Mouse (Mus musculus): ENCODE measurements at regions not wholly inside any gene's neighbourhood (a gene's known extent, or its start where the extent isn't known, plus 50 kb on each side); places are given as distances from the start of the nearest gene placed in this dataset.

DNA sequence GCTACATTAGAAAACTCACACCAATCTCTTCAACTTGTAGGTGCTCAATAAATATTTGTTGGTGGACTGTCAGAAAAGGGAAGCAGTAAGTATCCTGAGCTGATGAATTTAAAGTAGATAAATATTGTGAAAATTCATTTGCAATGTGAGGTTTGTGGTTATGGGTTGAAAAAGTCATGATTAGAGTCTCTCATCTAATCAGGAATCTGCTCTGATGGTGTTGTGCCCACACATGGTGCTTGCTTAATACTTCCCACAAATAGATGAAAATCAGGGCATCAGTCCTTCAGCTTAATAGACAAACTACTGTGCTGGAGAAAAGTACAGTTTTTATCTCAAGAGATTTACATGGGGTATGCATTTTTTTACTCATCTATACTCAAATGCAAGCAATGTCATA is 59.9 kb downstream of the S1pr1 start:
- DNase-seq (ENCODE audit: extremely low spot score in 1 of 2, low spot score in 1 of 2) = no peak

DNA sequence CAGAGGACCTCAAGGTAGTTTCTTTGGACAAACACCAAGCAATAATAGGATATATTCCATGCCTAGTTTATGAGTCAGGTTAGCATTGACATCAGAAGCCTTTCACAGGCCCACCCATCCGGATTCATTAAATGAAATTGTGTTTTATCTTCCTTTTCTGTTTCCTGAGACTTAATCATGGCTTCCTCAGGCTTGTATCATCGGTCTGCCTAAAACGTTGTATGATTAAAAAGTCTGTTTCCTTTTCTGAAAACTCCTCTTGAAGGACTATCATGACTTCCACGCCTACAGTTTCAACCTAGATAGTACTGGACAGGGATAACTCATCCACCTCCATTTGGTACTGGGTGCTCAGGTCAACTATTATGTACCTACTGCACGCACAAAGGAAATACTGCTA is 62.6 kb downstream of the S1pr1 start:
- DNase-seq (ENCODE audit: extremely low spot score in 1 of 2, low spot score in 1 of 2) = no peak

DNA sequence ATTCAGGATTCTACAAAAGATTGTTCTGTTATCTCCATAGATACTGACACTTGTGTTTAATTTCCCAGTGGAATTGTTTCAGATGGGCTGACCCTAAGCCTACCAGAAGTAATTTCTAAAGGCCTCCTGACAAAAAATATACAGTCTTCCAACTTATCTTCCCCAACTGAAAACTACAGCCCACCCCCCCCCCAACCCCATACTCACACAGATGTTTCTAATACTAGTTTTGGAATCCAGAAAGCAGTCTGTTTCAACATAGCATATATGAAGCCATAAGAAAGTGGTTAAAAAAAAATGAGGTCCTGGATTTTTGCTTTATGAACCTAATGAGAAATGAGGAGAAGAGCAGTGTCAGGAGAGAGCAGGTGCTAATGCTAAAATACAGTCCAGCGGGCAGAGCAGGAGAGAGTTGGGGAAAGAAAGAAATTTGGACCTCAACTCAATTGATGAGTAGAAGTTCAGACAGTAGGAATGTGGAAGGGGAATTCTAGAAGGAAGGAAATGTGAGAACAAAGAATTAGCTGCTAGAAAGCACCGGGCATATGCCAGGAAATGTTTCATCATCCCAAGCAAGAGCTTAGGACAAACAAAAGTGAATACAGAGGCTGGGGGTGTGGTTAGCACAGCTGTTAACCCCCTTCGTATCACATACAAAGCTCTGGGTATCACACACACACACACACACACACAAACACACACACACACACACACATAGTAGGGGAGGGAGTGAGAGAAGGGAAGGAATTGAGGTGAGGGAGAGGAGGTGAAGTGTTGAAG is 65.3 kb downstream of the S1pr1 start:
- no peak for DNase-seq (ENCODE audit: extremely low spot score in 1 of 2, low spot score in 1 of 2)

- no peak for DNase-seq (ENCODE audit: extremely low spot score in 1 of 2, low spot score in 1 of 2)
These were observed 67.9 kb downstream of the S1pr1 start for GRCm38 (mm10) chr3:115646993-115647392.

DNA sequence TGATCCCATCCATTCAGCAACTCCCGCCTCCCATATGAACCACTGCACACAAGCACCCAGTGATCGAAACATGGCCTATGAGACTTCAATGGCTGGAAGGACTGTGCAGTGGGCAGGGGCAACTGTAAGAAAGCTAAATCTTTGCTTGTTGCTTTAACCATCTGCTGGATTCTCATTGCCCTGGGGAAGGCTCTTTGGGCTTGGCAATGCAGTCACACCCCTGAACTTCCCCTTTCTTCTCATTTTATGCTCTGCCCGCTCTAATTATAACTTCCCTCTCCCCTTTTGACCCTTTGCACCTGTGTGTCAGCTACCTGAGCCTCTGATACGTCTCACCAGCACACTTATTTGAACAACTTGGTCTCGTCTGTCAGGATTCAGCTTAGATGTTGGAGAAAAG is 70.6 kb downstream of the S1pr1 start:
- no peak for DNase-seq (ENCODE audit: extremely low spot score in 1 of 2, low spot score in 1 of 2)

DNA sequence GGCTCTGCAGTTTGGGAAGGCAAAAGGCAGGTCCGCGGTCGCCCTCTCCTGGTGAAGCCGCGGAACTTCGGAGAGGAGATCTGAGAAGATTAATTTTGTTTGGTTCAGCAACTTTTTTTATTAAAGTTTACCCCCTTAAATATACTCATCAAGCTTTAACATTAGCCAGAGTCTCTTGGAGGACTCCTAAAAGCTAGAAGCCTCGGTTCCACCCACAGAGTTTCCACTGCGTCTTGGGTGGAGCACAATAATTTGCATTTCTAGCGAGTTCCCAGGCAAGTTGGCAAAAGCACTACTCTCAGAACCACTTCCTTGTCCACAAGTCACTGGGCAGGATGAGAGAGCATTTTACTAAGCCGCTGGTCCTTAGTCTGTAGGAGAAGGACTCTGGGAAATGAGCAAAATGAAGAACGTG is 72.0 kb downstream of the S1pr1 start:
- peak; percentile 75 to 94 for DNase-seq (ENCODE audit: extremely low spot score in 1 of 2, low spot score in 1 of 2)

GRCm38 (mm10) chr3:115642001-115642845 is 72.6 kb downstream of the S1pr1 start:
- DNase-seq (ENCODE audit: extremely low spot score in 1 of 2, low spot score in 1 of 2) = peak in 1 of 2 experiments; percentile 18

- DNase-seq (ENCODE audit: extremely low spot score in 1 of 2, low spot score in 1 of 2) = no peak
These were observed 73.5 kb downstream of the S1pr1 start for GRCm38 (mm10) chr3:115641411-115641810.

GRCm38 (mm10) chr3:115635487-115635886 is 79.4 kb downstream of the S1pr1 start:
- DNase-seq (ENCODE audit: extremely low spot score in 1 of 2, low spot score in 1 of 2) = no peak

DNA sequence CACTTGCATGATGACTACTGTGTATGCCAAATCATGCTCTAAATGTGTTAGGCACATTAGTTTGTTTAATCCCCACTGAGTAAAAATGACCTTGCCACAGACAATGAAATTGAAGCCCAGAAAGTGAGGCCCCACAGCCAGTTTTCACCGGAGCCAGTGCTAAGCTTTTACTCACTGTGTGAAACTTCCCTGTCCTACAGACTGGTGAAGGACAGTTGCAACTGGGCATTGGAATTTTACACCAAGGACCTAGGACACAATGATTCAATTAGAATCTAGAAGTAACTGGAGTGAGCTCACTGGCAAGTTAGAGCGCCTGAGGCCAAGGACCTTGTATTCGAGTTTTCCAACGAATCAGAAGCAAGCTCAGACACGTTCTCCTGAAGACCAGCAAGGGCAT is 79.8 kb downstream of the S1pr1 start:
- no peak for DNase-seq (ENCODE audit: extremely low spot score in 1 of 2, low spot score in 1 of 2)

GRCm38 (mm10) chr3:115632417-115632743 is 82.5 kb downstream of the S1pr1 start:
- no peak for DNase-seq (ENCODE audit: extremely low spot score in 1 of 2, low spot score in 1 of 2)

GRCm38 (mm10) chr3:115631573-115632416 is 83.1 kb downstream of the S1pr1 start:
- DNase-seq (ENCODE audit: extremely low spot score in 1 of 2, low spot score in 1 of 2) = no peak

DNA sequence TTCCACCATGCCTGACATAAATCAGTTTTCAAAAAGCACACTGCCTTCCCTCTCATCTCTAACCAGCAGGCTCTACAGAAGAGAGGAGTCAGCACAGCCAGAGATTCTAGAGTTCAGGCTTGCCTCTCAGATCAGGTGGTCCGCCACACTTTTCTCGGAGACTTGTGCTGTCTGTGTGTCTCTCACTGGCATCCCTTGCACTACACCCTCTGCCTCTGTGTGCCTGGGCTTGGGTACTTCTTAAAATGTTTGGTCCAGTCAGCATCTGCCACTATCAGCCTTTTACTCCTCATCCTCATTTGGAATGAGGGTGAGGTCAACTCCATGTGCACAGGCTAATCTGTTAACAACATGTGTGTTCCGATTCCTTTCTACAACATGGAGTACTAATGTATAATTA is 92.0 kb downstream of the S1pr1 start:
- DNase-seq (ENCODE audit: extremely low spot score in 1 of 2, low spot score in 1 of 2) = no peak

DNA sequence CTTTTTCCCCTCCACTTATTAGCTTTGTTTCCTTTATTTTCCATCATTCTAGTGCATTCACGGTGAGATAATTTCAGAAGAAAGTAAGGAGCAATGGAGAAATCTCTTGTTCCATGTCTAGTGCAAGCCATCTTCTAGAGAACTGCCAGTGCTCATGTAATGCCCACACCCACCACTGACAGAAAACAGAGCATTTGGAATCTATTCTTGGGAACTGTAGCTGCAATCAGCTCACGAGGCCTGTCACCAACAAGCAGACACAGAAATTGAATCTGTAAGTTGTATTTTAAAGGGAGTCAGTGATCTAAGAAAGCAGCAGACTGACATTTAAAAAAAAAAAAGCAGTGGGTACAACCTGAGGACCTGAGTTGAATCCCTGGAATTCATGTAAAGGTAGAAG is 92.6 kb downstream of the S1pr1 start:
- DNase-seq (ENCODE audit: extremely low spot score in 1 of 2, low spot score in 1 of 2) = no peak

- DNase-seq (ENCODE audit: extremely low spot score in 1 of 2, low spot score in 1 of 2) = no peak
These were observed 94.9 kb downstream of the S1pr1 start for GRCm38 (mm10) chr3:115619970-115620369.

DNA sequence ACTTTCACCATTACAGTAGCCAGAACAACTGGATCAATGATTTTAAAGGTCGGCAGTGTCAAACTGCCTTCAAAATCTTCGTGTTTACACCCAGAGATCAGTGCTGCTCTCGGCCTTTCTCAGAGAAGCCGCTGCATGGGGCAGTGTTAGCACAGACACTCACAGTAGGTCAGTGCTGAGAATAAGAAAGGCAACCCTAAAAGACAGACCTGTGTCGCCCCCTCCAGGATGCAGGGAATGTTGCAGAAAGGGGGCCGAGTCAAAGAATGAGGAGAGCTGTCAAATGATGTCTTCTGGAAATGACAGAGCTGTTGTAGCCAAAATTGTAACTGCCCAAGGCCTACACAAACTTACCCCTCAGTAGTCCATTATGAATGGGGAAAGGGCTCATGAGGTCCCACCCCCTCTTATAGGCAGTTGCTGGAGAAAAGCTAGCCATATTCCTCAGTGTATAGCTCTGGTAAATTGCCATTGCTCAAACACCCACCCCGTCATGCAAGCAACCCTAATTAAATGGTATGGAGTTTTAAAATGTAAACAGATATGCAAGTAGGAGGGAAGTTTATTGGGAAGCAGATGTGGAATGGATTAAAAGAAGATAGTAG is 98.8 kb downstream of the S1pr1 start:
- peak; percentile 27 to 59 for DNase-seq (ENCODE audit: extremely low spot score in 1 of 2, low spot score in 1 of 2)

- no peak for DNase-seq (ENCODE audit: extremely low spot score in 1 of 2, low spot score in 1 of 2)
These were observed 102.0 kb downstream of the S1pr1 start for GRCm38 (mm10) chr3:115612859-115613258.

- DNase-seq (ENCODE audit: extremely low spot score in 1 of 2, low spot score in 1 of 2) = no peak
These were observed 106.8 kb downstream of the S1pr1 start for GRCm38 (mm10) chr3:115608087-115608486.

DNA sequence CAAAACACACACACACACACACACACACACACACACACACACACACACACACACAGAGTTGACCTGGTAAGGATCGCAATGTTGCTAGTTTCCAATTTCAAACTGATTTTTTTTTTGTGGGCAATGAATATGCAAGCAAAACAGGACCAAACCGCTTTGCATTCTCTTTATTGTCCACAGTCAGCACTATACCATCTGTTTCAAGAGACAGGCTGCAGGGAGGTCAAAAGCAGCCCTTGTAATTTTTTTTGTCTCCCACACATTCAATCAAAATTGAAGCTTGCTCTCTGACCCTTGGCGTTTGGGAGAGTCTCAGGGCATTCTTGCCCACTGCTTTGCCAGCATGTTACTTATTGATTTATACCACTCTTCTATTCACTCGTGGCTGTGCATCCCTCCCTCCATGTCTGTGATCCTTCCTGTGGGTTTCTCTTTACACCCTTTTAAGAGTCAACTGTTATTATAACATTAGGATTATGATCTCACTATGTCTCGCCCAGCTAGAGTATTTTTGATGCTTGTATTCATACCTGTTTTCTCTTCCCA is 110.1 kb downstream of the S1pr1 start:
- DNase-seq (ENCODE audit: extremely low spot score in 1 of 2, low spot score in 1 of 2) = no peak

GRCm38 (mm10) chr3:115604267-115604666 is 110.6 kb downstream of the S1pr1 start:
- DNase-seq (ENCODE audit: extremely low spot score in 1 of 2, low spot score in 1 of 2) = no peak
